Mouse (Mus musculus) embryonic fibroblast, embryonic 13.5 days (primary cell): Measurements from ENCODE around the gene Gm10024. TPM values are rescaled to one million over a fixed set of nuclear protein-coding genes. Genes with fewer than 3 reads are reported as not detected.
"Not testable (repeated sequence)": the region's sequence is repeated elsewhere in the genome, so short reads cannot be mapped to it uniquely, and the experiment has no call there.

Experiments
- H3K27ac ChIP-seq: 2 replicates; pipeline ENCODE4 v1.5.1; 2012; ENCODE audit warnings: low read length, control low read depth, inconsistent platforms; ENCODE audit not compliant: insufficient read depth
- H3K4me1 ChIP-seq: 2 replicates; pipeline ENCODE4 v1.6.1; 2011; ENCODE audit warnings: low read length; ENCODE audit not compliant: control insufficient read depth, insufficient read depth
- H3K4me3 ChIP-seq: 2 replicates; pipeline ENCODE4 v1.5.1; 2011; ENCODE audit warnings: mild to moderate bottlenecking, control low read depth, low read length; ENCODE audit not compliant: insufficient read depth
- CTCF ChIP-seq: IDR thresholded peaks from 2 replicates; pipeline ENCODE4 v1.5.1; 2011; ENCODE audit warnings: mild to moderate bottlenecking, control low read depth, low read length, moderate library complexity, borderline replicate concordance; ENCODE audit not compliant: insufficient read depth
- POLR2A ChIP-seq: IDR thresholded peaks from 2 replicates; pipeline ENCODE4 v1.6.1; 2011; ENCODE audit warnings: low read depth, mild to moderate bottlenecking, control low read depth, low read length, moderate library complexity
- polyA plus RNA-seq: library from polyadenylated mRNA; stranded (reverse); fragments of >200 nt; gene quantifications from 2 replicates; pipeline ENCODE4 v1.2.4, GENCODE M21; 2011; ENCODE audit warnings: low read depth; ENCODE audit not compliant: missing spikeins, insufficient read length

Gm10024 gene
- polyA plus RNA-seq, 1 experiment = not detected

DNA sequence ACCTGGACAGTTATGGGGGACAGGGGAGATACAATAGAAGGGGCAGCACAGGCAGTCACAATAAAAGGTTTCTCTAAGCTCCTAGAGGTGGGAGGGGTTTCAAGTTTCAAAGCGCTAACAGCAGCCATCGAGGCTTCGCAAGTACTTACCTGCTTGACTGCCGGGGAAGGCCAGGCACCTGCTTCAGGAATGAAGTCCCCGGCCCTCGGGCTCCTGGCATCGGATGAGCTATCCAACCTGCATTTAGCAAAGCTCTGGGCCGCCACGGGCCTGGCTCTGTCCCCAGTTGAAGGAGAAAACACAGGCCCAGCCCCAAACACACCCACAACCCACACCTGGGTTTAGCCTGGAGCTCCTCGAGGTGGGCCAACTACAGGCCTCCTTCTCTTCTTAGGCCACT is 24.2 kb upstream of the Gm10024 start:
- TF ChIP-seq CTCF = no peak
- TF ChIP-seq POLR2A = no peak
- Histone ChIP-seq H3K27ac (no peak overlapping the region), H3K4me1 (no peaks in the 10 kb centered on the region), H3K4me3 (no peak overlapping the region)

DNA sequence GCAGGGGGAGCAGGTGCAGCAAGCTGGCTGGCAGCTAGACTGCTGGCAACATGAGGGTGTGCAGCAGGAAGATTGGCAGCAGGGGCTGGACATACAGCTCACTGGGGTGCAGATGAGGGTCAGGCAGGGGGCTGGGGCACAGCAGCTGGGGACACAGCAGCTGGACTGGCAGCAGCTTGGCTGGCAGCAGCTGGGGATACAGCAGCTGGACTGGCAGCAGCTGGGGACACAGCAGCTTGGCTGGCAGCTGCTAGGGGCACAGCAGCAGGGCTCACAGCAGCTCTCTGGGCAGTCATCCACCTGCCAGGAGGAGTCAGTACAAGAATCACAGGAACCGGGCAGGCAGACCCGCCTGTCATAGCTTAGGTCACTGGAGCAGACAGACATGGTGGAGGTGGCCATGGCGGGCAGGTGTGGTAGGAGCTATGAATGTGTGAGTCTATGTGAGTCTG is 20.9 kb upstream of the Gm10024 start, which contains the start of gene Gm19402:
TSS of gene Gm19402 (minus strand) at position 402 of the 452 bp plus-strand sequence.
- not testable (repeated sequence) for H3K27ac ChIP-seq

DNA sequence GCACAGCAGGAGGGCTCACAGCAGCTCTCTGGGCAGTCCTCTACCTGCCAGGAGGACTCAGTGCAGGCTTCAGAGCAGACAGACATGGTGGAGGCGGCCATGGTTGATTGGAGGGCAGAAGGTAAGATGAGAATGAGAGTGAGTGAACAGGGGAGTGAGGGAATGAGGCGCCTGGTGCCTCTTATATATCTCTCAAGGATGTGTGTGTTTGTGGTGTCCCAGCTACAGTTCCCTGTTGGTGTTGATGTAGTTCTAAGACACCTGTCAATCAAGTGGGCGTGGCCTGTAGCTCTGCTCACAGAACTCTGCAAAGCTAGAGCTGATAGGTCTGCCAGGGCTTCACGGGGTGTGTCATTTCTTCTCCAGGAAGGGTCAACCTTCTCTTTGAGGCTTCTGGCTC is 14.1 kb upstream of the Gm10024 start, which contains the start of gene Gm9508:
TSS of gene Gm9508 (minus strand) at position 101 of the 400 bp plus-strand sequence.
- Histone ChIP-seq H3K4me1 (no peaks in the 10 kb centered on the region), H3K4me3 (no peak within 1 kb of the TSS), H3K27ac (no peak within 1 kb of the TSS)
- no peak for TF ChIP-seq CTCF
- no peak for TF ChIP-seq POLR2A

More for the DNA sequence above, 20.9 kb upstream of the Gm10024 start, which contains the start of gene Gm19402:
- not testable (repeated sequence) for H3K4me1 ChIP-seq, H3K4me3 ChIP-seq

- no peaks in the 10 kb centered on the region for H3K4me1 ChIP-seq
- TF ChIP-seq CTCF (no peak), POLR2A (no peak)
- no peak within 1 kb of the TSS for H3K4me3 ChIP-seq
- H3K27ac ChIP-seq = no peak within 1 kb of the TSS
Measured at GRCm38 (mm10) chr10:77706326-77706725, 4.9 kb upstream of the Gm10024 start, which contains the start of gene Gm10272. TSS of gene Gm10272 (plus strand) at chr10:77706626.

GRCm38 (mm10) chr10:77709831-77710230 is 1.4 kb upstream of the Gm10024 start:
- Histone ChIP-seq H3K27ac (no peak overlapping the region), H3K4me1 (no peaks in the 10 kb centered on the region), H3K4me3 (no peak overlapping the region)
- no peak for TF ChIP-seq CTCF
- TF ChIP-seq POLR2A = no peak

- no peaks in the 10 kb centered on the region for H3K4me1 ChIP-seq
- TF ChIP-seq CTCF (no peak), POLR2A (no peak)
- no peak overlapping the region for H3K4me3 ChIP-seq
- no peak overlapping the region for H3K27ac ChIP-seq
Measured at GRCm38 (mm10) chr10:77713734-77714133, 2.5 kb downstream of the Gm10024 start.

DNA sequence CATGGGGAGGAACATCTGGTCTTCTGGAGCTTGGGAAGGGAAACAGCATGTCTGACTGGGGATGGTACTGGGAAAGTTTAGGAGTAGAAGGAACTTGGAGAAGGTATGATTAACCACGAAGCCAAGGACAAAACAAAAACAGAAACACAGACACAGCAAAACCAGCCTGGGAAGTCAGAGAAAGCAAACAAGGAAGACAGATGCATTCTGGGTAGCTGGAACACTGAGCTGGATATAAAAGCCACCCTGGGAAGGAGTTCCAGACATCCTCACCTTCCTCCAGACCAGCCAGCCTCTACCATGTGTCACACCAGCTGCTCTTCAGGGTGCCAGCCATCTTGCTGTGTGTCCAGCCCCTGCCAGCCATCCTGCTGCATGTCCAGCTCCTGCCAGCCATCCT is 4.2 kb downstream of the Gm10024 start, which contains the start of gene Gm10142:
TSS of gene Gm10142 (plus strand) at position 301 of the 400 bp plus-strand sequence.
- H3K27ac ChIP-seq = no peak within 1 kb of the TSS
- no peak within 1 kb of the TSS for H3K4me3 ChIP-seq
- TF ChIP-seq POLR2A (no peak), CTCF (no peak)
- no peaks in the 10 kb centered on the region for H3K4me1 ChIP-seq

DNA sequence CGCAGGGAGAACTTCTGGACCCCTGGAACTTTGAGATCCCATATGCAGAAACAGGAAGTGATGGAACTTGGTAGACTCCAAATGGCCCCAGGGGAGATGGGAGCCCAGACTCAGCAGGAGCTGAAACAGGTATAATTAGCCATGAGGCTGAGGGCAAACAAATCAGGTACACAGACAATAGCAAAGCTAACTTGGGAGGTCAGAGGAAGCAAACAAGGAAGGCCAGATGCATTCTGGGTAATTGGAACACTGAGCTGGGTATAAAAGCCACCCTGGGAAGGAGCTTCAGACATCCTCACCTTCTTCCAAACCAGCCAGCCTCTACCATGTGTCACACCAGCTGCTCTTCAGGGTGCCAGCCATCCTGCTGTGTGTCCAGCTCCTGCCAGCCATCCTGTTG is 9.0 kb downstream of the Gm10024 start, which contains the start of gene Krtap12-1:
TSS of gene Krtap12-1 (plus strand) at position 301 of the 400 bp plus-strand sequence.
- H3K4me3 ChIP-seq, H3K27ac ChIP-seq, H3K4me1 ChIP-seq: not testable (repeated sequence)

- no peak for TF ChIP-seq CTCF
- no peak for TF ChIP-seq POLR2A
- H3K27ac ChIP-seq = no peak overlapping the region
- H3K4me1 ChIP-seq = no peaks in the 10 kb centered on the region
- H3K4me3 ChIP-seq = no peak overlapping the region
Measured at GRCm38 (mm10) chr10:77724855-77725254, 13.6 kb downstream of the Gm10024 start.

DNA sequence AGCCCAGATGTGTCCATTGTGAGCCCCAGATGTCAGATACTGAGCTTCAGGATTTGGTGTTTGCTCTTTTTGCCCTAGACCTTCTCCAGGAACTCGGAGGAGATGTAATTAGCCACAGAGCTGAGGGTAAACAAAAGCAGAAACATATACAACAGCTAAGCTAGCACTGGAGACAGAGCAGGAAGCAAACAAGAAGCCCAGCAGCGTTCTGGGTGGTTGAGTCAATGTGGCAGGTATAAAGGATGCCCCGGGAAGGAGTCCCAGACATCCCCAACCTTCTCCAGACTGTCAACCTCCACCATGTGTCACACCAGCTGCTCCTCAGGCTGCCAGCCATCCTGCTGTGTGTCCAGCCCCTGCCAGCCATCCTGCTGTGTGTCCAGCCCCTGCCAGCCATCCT is 14.9 kb downstream of the Gm10024 start, which contains the start of gene Gm10100:
TSS of gene Gm10100 (plus strand) at position 301 of the 400 bp plus-strand sequence.
- Histone ChIP-seq H3K27ac (no peak within 1 kb of the TSS), H3K4me1 (no peaks in the 10 kb centered on the region), H3K4me3 (no peak within 1 kb of the TSS)
- no peak for TF ChIP-seq POLR2A
- no peak for TF ChIP-seq CTCF

DNA sequence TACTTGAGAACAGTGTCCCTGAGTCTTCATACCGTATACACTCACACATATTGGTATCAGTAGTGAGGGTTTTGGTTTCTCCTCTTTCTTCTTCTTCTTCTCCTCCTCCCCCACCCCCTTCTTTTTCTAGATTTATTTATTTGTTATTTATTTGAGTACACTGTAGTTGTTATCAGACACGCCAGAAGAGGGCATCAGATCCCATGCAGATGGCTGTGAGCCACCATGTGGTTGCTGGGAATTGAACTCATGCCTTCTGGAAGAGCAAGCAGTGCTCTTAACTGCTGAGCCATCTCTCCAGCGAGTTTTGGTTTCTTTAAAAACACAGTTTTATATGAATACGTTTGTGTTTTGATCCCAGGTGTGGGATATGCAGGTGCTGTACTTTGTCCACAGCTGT is 17.0 kb downstream of the Gm10024 start:
- Histone ChIP-seq H3K27ac (no peak overlapping the region), H3K4me1 (no peaks in the 10 kb centered on the region), H3K4me3 (no peak overlapping the region)
- no peak for TF ChIP-seq CTCF
- TF ChIP-seq POLR2A = no peak
